Mouse (Mus musculus): Measurements from ENCODE around the gene Ppp3ca. TPM values are rescaled to one million over a fixed set of nuclear protein-coding genes. Genes with fewer than 3 reads are reported as not detected.

Gene Ppp3ca
- total RNA-seq, 1 experiment from 2014 or later, result 46.9 TPM

GRCm38 (mm10) chr3:136763717-136764270, 93.9 kb downstream of the Ppp3ca start:
- no peak for DNase-seq

- DNase-seq, result no peak
These were observed 95.6 kb downstream of the Ppp3ca start for GRCm38 (mm10) chr3:136765569-136765968.

- DNase-seq, result no peak
These were observed 99.0 kb downstream of the Ppp3ca start for GRCm38 (mm10) chr3:136768775-136769485.

GRCm38 (mm10) chr3:136769486-136769882, 99.6 kb downstream of the Ppp3ca start:
- DNase-seq, result no peak

- no peak for DNase-seq
These were observed 101.8 kb downstream of the Ppp3ca start for GRCm38 (mm10) chr3:136771700-136772099.

- DNase-seq, result no peak
These were observed 103.3 kb downstream of the Ppp3ca start for GRCm38 (mm10) chr3:136773217-136773616.

GRCm38 (mm10) chr3:136774196-136774595, 104.3 kb downstream of the Ppp3ca start:
- DNase-seq, result no peak

- DNase-seq, result no peak
These were observed 106.6 kb downstream of the Ppp3ca start for GRCm38 (mm10) chr3:136776525-136776924.

- no peak for DNase-seq
These were observed 107.5 kb downstream of the Ppp3ca start for GRCm38 (mm10) chr3:136777380-136777779.

GRCm38 (mm10) chr3:136777787-136778216, 107.9 kb downstream of the Ppp3ca start:
- DNase-seq, result no peak

GRCm38 (mm10) chr3:136780321-136780720, 110.4 kb downstream of the Ppp3ca start:
- no peak for DNase-seq

- DNase-seq, result no peak
These were observed 112.1 kb downstream of the Ppp3ca start for GRCm38 (mm10) chr3:136782058-136782457.

GRCm38 (mm10) chr3:136785686-136786085, 115.8 kb downstream of the Ppp3ca start:
- no peak for DNase-seq

GRCm38 (mm10) chr3:136790261-136790871, 120.4 kb downstream of the Ppp3ca start:
- DNase-seq, result no peak

GRCm38 (mm10) chr3:136791404-136791803, 121.5 kb downstream of the Ppp3ca start:
- no peak for DNase-seq

GRCm38 (mm10) chr3:136791946-136792345, 122.0 kb downstream of the Ppp3ca start:
- DNase-seq, result no peak

GRCm38 (mm10) chr3:136793411-136793810, 123.5 kb downstream of the Ppp3ca start:
- no peak for DNase-seq

- DNase-seq, result no peak
These were observed 124.7 kb downstream of the Ppp3ca start for GRCm38 (mm10) chr3:136794426-136795217.

GRCm38 (mm10) chr3:136798896-136799295, 129.0 kb downstream of the Ppp3ca start:
- no peak for DNase-seq

- peak; percentile 46 for DNase-seq
These were observed 132.7 kb downstream of the Ppp3ca start for GRCm38 (mm10) chr3:136802595-136802994.

- no peak for DNase-seq
These were observed 136.0 kb downstream of the Ppp3ca start for GRCm38 (mm10) chr3:136805897-136806296.

- no peak for DNase-seq
These were observed 140.3 kb downstream of the Ppp3ca start for GRCm38 (mm10) chr3:136810271-136810670.

- DNase-seq, result no peak
These were observed 142.2 kb downstream of the Ppp3ca start for GRCm38 (mm10) chr3:136812162-136812561.
